25 mouse cellular contexts compared by ENCODE assay signal in the genomic region with DNA sequence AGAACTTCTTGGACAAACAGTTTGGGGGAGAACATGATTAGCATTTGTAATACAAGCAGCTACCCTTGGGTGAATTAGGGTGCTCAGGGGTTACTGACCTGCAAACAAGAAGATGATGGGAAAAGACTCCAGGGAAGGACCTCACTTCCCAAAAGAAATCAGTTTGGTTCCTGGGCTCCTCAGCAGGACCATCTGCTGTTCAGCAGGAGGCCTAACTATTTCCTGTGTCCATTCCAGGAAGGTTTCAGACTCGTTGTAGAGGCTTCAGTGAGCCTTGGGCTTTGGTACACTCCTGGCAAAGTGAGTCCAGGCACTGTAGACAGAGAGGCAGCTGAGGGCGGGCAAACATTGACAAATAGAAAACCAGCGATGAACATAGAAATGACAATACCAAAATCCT. TPM values are rescaled to one million over a fixed set of nuclear protein-coding genes. Genes with fewer than 3 reads are reported as not detected.
DNase-seq lines count a peak whose midpoint lies in the region; ATAC-seq and TF ChIP-seq lines count a peak whose summit lies in the region.
"Had no signal": no experiment of that assay in that cellular context is flagged by ENCODE, and none has a peak within 500 bp of the region (broad histone marks: within the 10 kb centered on the region; RNA-seq: fewer than 3 reads in every experiment).

No protein-coding gene starts in this region.

- ATAC-seq in cerebellum, adult (ENCODE audit: insufficient number of reproducible peaks, low FRiP score, low TSS enrichment) = no peak
- ATAC-seq in megakaryocyte-erythroid progenitor cell, adult 5-6 weeks (replicated peaks; ENCODE audit: low FRiP score, low TSS enrichment, poor library complexity, severe bottlenecking) = no peak
- ATAC-seq in forebrain, postnatal 0 days = no peak
- ATAC-seq: activated CD4-positive, CD25-positive, alpha-beta regulatory T cell, adult 4 months; forebrain, embryonic 14.5 days; hindbrain, postnatal 0 days; inflammation-experienced regulatory T-cells, adult 6 months; intestine, embryonic 16.5 days had no signal

- H3K36me3 ChIP-seq in forebrain, postnatal 0 days (ENCODE audit: insufficient read depth) = no peaks in the 10 kb centered on the region
- H3K36me3 ChIP-seq in thymus, adult 2 months (ENCODE audit: control insufficient read depth, insufficient read depth, low read length) = no peaks in the 10 kb centered on the region
- H3K36me3 ChIP-seq: embryonic facial prominence, embryonic 12.5 days; embryonic facial prominence, embryonic 15.5 days; heart, embryonic 10.5 days; heart, embryonic 13.5 days had no signal

- H3K4me2 ChIP-seq in forebrain, postnatal 0 days (ENCODE audit: low read depth) = no peak overlapping the region
- H3K4me2 ChIP-seq: embryonic facial prominence, embryonic 12.5 days; embryonic facial prominence, embryonic 15.5 days; heart, embryonic 13.5 days; hindbrain, embryonic 14.5 days had no signal

- H3K27ac ChIP-seq in forebrain, postnatal 0 days (ENCODE audit: low read depth, low read length) = no peak overlapping the region
- H3K27ac ChIP-seq in thymus, adult 2 months (ENCODE audit: control insufficient read depth, insufficient read depth, low read length) = no peak overlapping the region
- H3K27ac ChIP-seq: embryonic facial prominence, embryonic 12.5 days; embryonic facial prominence, embryonic 15.5 days; heart, embryonic 10.5 days; heart, embryonic 13.5 days; hindbrain, embryonic 14.5 days; hindbrain, postnatal 0 days had no signal

- DNase-seq in cerebellum, adult 11 months = peak; percentile 20
- peak; percentile 31 for DNase-seq in cerebellum, adult 8-10 months
- DNase-seq in cerebellum, postnatal 10 days = peak; percentile 36 to 56
- peak; percentile 62 to 65 for DNase-seq in cerebellum, postnatal 36 days
- no peak for DNase-seq in forebrain, postnatal 0 days
- no peak for DNase-seq in thymus, adult 2 months
- DNase-seq: adrenal gland, adult 8-10 months; adrenal gland, postnatal 25 days; gastrocnemius, postnatal 25 days; heart, adult 18-20 months; heart, postnatal 14 days; heart, postnatal 4 days; kidney, adult 18-20 months had no signal

- TF ChIP-seq CTCF in forebrain, postnatal 0 days (IDR thresholded peaks at IDR 0.05; ENCODE audit: low read depth) = no peak
- no peak for TF ChIP-seq CTCF in thymus, adult 2 months (IDR thresholded peaks at IDR 0.05; ENCODE audit: borderline replicate concordance, control insufficient read depth, extremely low read depth, insufficient read depth, low read length, poor library complexity)

- 80% methylated on average over 3 of the region's 3 CpGs for WGBS in forebrain, postnatal 0 days
- WGBS in thymus, adult 2 months = 78% methylated on average over 3 of the region's 3 CpGs

- no peak for TF ChIP-seq POLR2A in thymus, adult 2 months (IDR thresholded peaks at IDR 0.05; ENCODE audit: control insufficient read depth, extremely low read depth, insufficient read depth, low read length, poor library complexity)

- no peaks in the 10 kb centered on the region for H3K4me1 ChIP-seq in forebrain, postnatal 0 days (ENCODE audit: insufficient read depth)
- H3K4me1 ChIP-seq in thymus, adult 2 months (replicated peaks; ENCODE audit: control insufficient read depth, insufficient read depth, low read length) = no peaks in the 10 kb centered on the region
- H3K4me1 ChIP-seq: embryonic facial prominence, embryonic 12.5 days; embryonic facial prominence, embryonic 15.5 days; heart, embryonic 10.5 days; heart, embryonic 13.5 days had no signal

- H3K9me3 ChIP-seq in forebrain, postnatal 0 days (ENCODE audit: low read length) = no peaks in the 10 kb centered on the region
- H3K9me3 ChIP-seq: embryonic facial prominence, embryonic 12.5 days; embryonic facial prominence, embryonic 15.5 days; heart, embryonic 10.5 days; heart, embryonic 13.5 days had no signal

- H3K27me3 ChIP-seq in forebrain, postnatal 0 days (ENCODE audit: insufficient read depth, low read length) = no peaks in the 10 kb centered on the region
- no peaks in the 10 kb centered on the region for H3K27me3 ChIP-seq in thymus, adult 2 months (ENCODE audit: control insufficient read depth, insufficient read depth, low read length)
- H3K27me3 ChIP-seq: embryonic facial prominence, embryonic 12.5 days; embryonic facial prominence, embryonic 15.5 days; heart, embryonic 13.5 days had no signal

- H3K9ac ChIP-seq in forebrain, postnatal 0 days = no peak overlapping the region
- H3K9ac ChIP-seq: embryonic facial prominence, embryonic 12.5 days; embryonic facial prominence, embryonic 15.5 days; heart, embryonic 13.5 days; hindbrain, embryonic 14.5 days had no signal

- no peak overlapping the region for H3K4me3 ChIP-seq in forebrain, postnatal 0 days (ENCODE audit: low read depth, low read length)
- H3K4me3 ChIP-seq in thymus, adult 2 months (ENCODE audit: control insufficient read depth, insufficient read depth, low read length) = no peak overlapping the region
- H3K4me3 ChIP-seq: embryonic facial prominence, embryonic 12.5 days; embryonic facial prominence, embryonic 15.5 days; heart, embryonic 10.5 days; heart, embryonic 13.5 days had no signal

RNA-seq across cellular contexts. Expression of a gene that starts 42.5 kb away (rescaled TPM):
- total RNA-seq in megakaryocyte-erythroid progenitor cell, adult 5-6 weeks (2014; fragmentation: Nextera tagmentation) = not detected in 2 replicates
- 0.53 and 7.8 TPM in 2 replicates for total RNA-seq in megakaryocyte-erythroid progenitor cell, adult 5-6 weeks (2017)
- total RNA-seq in forebrain, postnatal 0 days (2014; rRNA removed) = 3.2 and 4.7 TPM in 2 replicates
- polyA plus RNA-seq in forebrain, postnatal 0 days (2015; fragmentation: Nextera tagmentation; extraction: Ambion mirVana) = 1.0 and 1.3 TPM in 2 replicates
- 1.9 and 2.1 TPM in 2 replicates for polyA plus RNA-seq in thymus, adult 2 months (2012; rRNA removed)

Comparison
In these comparisons a context has a peak if more than half of its experiments do, and no peak if none do; other contexts are left out.
1. DNase-seq: peak in cerebellum, adult 11 months (single experiment), cerebellum, adult 8-10 months (single experiment), cerebellum, postnatal 10 days (2 of 2) and cerebellum, postnatal 36 days (2 of 2); none in forebrain, postnatal 0 days (single experiment) and thymus, adult 2 months (single experiment).